Mouse (Mus musculus) layer of hippocampus, adult 9-11 months (tissue): ENCODE data around the gene Hdac4.

Source experiments
- DNase-seq: peaks from one replicate; pipeline ENCODE4 v3.0.0; 2022

Gene Hdac4

GRCm38 (mm10) chr1:92015938-92016672 is 179.4 kb downstream of the Hdac4 start:
- DNase-seq, result no peak

- DNase-seq, result no peak
These were observed 180.2 kb downstream of the Hdac4 start for GRCm38 (mm10) chr1:92015252-92015651.

- DNase-seq, result no peak
These were observed 181.0 kb downstream of the Hdac4 start for GRCm38 (mm10) chr1:92014496-92014895.

- no peak for DNase-seq
These were observed 188.8 kb downstream of the Hdac4 start for GRCm38 (mm10) chr1:92006666-92007065.

- DNase-seq, result no peak
These were observed 189.9 kb downstream of the Hdac4 start for GRCm38 (mm10) chr1:92005617-92005940.

- no peak for DNase-seq
These were observed 190.4 kb downstream of the Hdac4 start for GRCm38 (mm10) chr1:92004906-92005616.

- no peak for DNase-seq
These were observed 191.4 kb downstream of the Hdac4 start for GRCm38 (mm10) chr1:92004122-92004521.

GRCm38 (mm10) chr1:92000226-92000625 is 195.3 kb downstream of the Hdac4 start:
- no peak for DNase-seq

- no peak for DNase-seq
These were observed 201.8 kb downstream of the Hdac4 start for GRCm38 (mm10) chr1:91993658-91994165.

GRCm38 (mm10) chr1:91992652-91993051 is 202.8 kb downstream of the Hdac4 start:
- DNase-seq, result no peak

- no peak for DNase-seq
These were observed 203.9 kb downstream of the Hdac4 start for GRCm38 (mm10) chr1:91991597-91991996.

- DNase-seq, result no peak
These were observed 204.6 kb downstream of the Hdac4 start for GRCm38 (mm10) chr1:91990852-91991251.

- DNase-seq, result no peak
These were observed 206.6 kb downstream of the Hdac4 start for GRCm38 (mm10) chr1:91988866-91989265.

- peak; percentile 21 for DNase-seq
These were observed 208.1 kb downstream of the Hdac4 start for GRCm38 (mm10) chr1:91987431-91987830.

- DNase-seq, result no peak
These were observed 209.7 kb downstream of the Hdac4 start for GRCm38 (mm10) chr1:91985783-91986182.

GRCm38 (mm10) chr1:91984507-91984906 is 211.0 kb downstream of the Hdac4 start:
- no peak for DNase-seq

GRCm38 (mm10) chr1:91981381-91981780 is 214.1 kb downstream of the Hdac4 start:
- no peak for DNase-seq

GRCm38 (mm10) chr1:91978443-91978842 is 217.1 kb downstream of the Hdac4 start:
- peak; percentile 26 for DNase-seq

- DNase-seq, result peak; percentile 44
These were observed 226.7 kb downstream of the Hdac4 start for GRCm38 (mm10) chr1:91968710-91969379.

GRCm38 (mm10) chr1:91967041-91967440 is 228.5 kb downstream of the Hdac4 start:
- peak; percentile 38 for DNase-seq

- DNase-seq, result no peak
These were observed 230.8 kb downstream of the Hdac4 start for GRCm38 (mm10) chr1:91964486-91965335.

GRCm38 (mm10) chr1:91962256-91962655 is 233.2 kb downstream of the Hdac4 start:
- DNase-seq, result peak; percentile 36

- DNase-seq, result no peak
These were observed 234.3 kb downstream of the Hdac4 start for GRCm38 (mm10) chr1:91961231-91961630.
